8 mouse cellular contexts compared by ENCODE assay signal in the genomic region with DNA sequence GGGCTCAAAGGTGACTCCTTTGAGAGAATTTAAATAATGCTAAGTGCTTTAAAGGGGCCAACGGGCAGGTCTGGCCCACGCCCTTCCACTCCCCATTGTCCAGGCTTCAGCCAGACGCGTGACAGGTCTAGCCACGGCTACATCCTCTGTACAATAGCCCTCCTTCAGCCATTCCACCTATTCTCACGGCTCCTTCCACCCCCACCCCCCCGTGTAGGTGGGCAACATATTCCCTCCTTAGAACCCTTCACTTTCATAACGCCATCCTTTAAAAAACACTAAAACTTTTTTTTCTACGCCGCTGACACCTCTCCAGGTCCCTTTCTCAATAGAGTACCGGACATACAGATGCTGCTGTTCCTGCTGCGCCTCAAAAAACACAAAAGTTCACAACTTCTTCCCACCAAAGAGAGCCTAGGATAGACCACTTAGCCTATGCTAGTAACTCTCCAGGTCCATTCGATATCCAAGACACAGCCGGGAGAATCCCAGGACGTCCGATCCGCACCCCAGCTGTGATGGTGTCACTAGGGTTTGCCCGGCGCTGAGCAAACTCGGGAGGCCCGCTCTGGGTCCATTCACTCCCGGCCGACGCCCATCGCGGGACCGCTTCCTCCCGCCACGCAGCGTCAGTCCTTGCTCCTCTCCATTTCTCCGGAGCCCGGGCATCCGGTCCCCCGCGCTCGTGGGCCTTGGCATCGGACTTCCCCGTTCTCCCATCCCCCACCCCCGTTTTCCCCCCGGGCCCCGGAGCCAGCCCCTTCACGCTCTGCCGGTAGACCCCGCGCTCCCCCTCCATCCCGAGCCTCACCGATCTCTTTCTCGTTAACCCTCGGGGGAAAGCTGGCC. TPM values are rescaled to one million over a fixed set of nuclear protein-coding genes. Genes with fewer than 3 reads are reported as not detected.
DNase-seq lines count a peak whose midpoint lies in the region; ATAC-seq and TF ChIP-seq lines count a peak whose summit lies in the region.

No protein-coding gene starts in this region.

- peak overlapping the region; percentile 96 for H3K9ac ChIP-seq in hindbrain, embryonic 13.5 days

- no peak for TF ChIP-seq POLR2A in small intestine, adult 2 months (IDR thresholded peaks at IDR 0.05; ENCODE audit: low read depth, low read length)

- intact Hi-C loops in left cerebral cortex, postnatal 14 days (cut with DNase I): no loop called here

- peak overlapping the region; percentile 86 for H3K4me2 ChIP-seq in hindbrain, embryonic 13.5 days

- peak overlapping the region; percentile 99 for H3K27ac ChIP-seq in hindbrain, embryonic 13.5 days
- H3K27ac ChIP-seq in small intestine, adult 2 months (ENCODE audit: insufficient read depth, low read depth, low read length): peak overlapping the region; percentile 77

- H3K36me3 ChIP-seq in hindbrain, embryonic 13.5 days: peaks cover 19% of the 10 kb centered on the region
- peaks cover 20% of the 10 kb centered on the region for H3K36me3 ChIP-seq in small intestine, adult 2 months (ENCODE audit: control insufficient read depth, insufficient read depth, low read length)

- 2% methylated on average over 49 of the region's 49 CpGs for WGBS in hindbrain, embryonic 13.5 days
- WGBS in small intestine, adult 2 months: under 1% methylated on average over 49 of the region's 49 CpGs

- TF ChIP-seq CTCF in small intestine, adult 2 months (IDR thresholded peaks at IDR 0.05; ENCODE audit: extremely low read depth, insufficient read length, insufficient replicate concordance, low read depth, low read length): no peak

- H3K4me1 ChIP-seq in hindbrain, embryonic 13.5 days (replicated peaks): peaks cover 39% of the 10 kb centered on the region
- peaks cover 12% of the 10 kb centered on the region for H3K4me1 ChIP-seq in small intestine, adult 2 months (ENCODE audit: control insufficient read depth, insufficient read depth, insufficient read length, low read length)

- peak overlapping the region; percentile 90 for H3K4me3 ChIP-seq in hindbrain, embryonic 13.5 days
- H3K4me3 ChIP-seq in small intestine, adult 2 months (ENCODE audit: low read depth, low read length): peak overlapping the region; percentile 75

- H3K9me3 ChIP-seq in hindbrain, embryonic 13.5 days: no peaks in the 10 kb centered on the region

- peak; percentile 84 for DNase-seq in ZHBTc4 (ENCODE audit: low read depth, low spot score)
- DNase-seq in cerebellum, adult 9-10 months: peak; percentile 44
- DNase-seq in frontal cortex, postnatal 25 days (ENCODE audit: low spot score in 2 of 2): peak; percentile 19 to 37
- peak; percentile 11 to 41 for DNase-seq in left cerebral cortex, postnatal 14 days (ENCODE audit: low spot score in 2 of 2)
- DNase-seq in ovary, postnatal 14 days (ENCODE audit: low spot score): no peak

- H3K27me3 ChIP-seq in hindbrain, embryonic 13.5 days: 0 out of 2 replicates have a peak, but pooled peaks cover 7% of the 10 kb centered on the region
- no peaks in the 10 kb centered on the region for H3K27me3 ChIP-seq in small intestine, adult 2 months (ENCODE audit: control insufficient read depth, insufficient read depth, low read length)

- peak; percentile 82; the same call in 1 of the 2 replicates for ATAC-seq in hindbrain, embryonic 13.5 days (ENCODE audit: low FRiP score)
- ATAC-seq in megakaryocyte, adult 5-6 weeks (ENCODE audit: poor library complexity, severe bottlenecking): peak; percentile 56

RNA-seq across cellular contexts. Expression of a gene that starts 0.7 kb away (rescaled TPM):
- polyA plus RNA-seq in hindbrain, embryonic 13.5 days (2015; fragmentation: Nextera tagmentation; extraction: Ambion mirVana): 571 and 597 TPM in 2 replicates
- total RNA-seq in left cerebral cortex, postnatal 14 days (2021): 10 to 100 TPM; 60.8 to 75.4 TPM
- total RNA-seq in megakaryocyte, adult 5-6 weeks (2015): 246 and 264 TPM in 2 replicates
- total RNA-seq in megakaryocyte, adult 5-6 weeks (2017): 158 and 170 TPM in 2 replicates
- 24.3 and 47.5 TPM in 2 replicates for polyA plus RNA-seq in small intestine, adult 2 months (2012; rRNA removed)

RNA-seq across cellular contexts. Expression of a gene that starts 42.9 kb away (rescaled TPM):
- 0.32 TPM in 1 of 2 replicates, not detected in the other for polyA plus RNA-seq in hindbrain, embryonic 13.5 days (2015; fragmentation: Nextera tagmentation; extraction: Ambion mirVana)
- 1 to 10 TPM in 1 of 2 experiments, under 1 TPM in 1; 0.68 to 1.3 TPM for total RNA-seq in left cerebral cortex, postnatal 14 days (2021)
- total RNA-seq in megakaryocyte, adult 5-6 weeks (2015): not detected in 2 replicates
- total RNA-seq in megakaryocyte, adult 5-6 weeks (2017): not detected in 2 replicates
- not detected in 2 replicates for polyA plus RNA-seq in small intestine, adult 2 months (2012; rRNA removed)
